Mouse (Mus musculus) midbrain, embryonic 13.5 days (tissue): ENCODE measurements around the gene Mt1. TPM values are rescaled to one million over a fixed set of nuclear protein-coding genes. Genes with fewer than 3 reads are reported as not detected.
A peak's percentile ranks its signal among the peaks of the same experiment; 100 is the strongest.

ENCODE experiments used
- ATAC-seq: fragments of 200-750 bp; cut with Nextera tagmentation; 2 replicates; pipeline ENCODE4 v1.8.0; 2017; ENCODE audit warnings: mild to moderate bottlenecking, moderate TSS enrichment, moderate library complexity
- H3K27ac ChIP-seq: fragments of 300-500 bp; sonication (generic); 2 replicates; pipeline ENCODE4 v1.5.1; 2015; ENCODE audit warnings: inconsistent platforms, mild to moderate bottlenecking, moderate library complexity
- H3K27me3 ChIP-seq: fragments of 300-500 bp; sonication (generic); 2 replicates; pipeline ENCODE4 v1.6.1; 2015; ENCODE audit warnings: mild to moderate bottlenecking, inconsistent platforms
- H3K36me3 ChIP-seq: fragments of 300-500 bp; sonication (generic); 2 replicates; pipeline ENCODE4 v1.6.1; 2015; ENCODE audit warnings: mild to moderate bottlenecking, inconsistent platforms
- H3K4me1 ChIP-seq: fragments of 300-500 bp; sonication (generic); replicated peaks from 2 replicates; pipeline ENCODE4 v1.6.1; 2015; ENCODE audit warnings: inconsistent platforms
- H3K4me2 ChIP-seq: fragments of 300-500 bp; sonication (generic); replicated peaks from 2 replicates; pipeline ENCODE4 v1.6.1; 2015; ENCODE audit warnings: moderate library complexity, mild to moderate bottlenecking, inconsistent platforms
- H3K4me3 ChIP-seq: fragments of 300-500 bp; sonication (generic); replicated peaks from 2 replicates; pipeline ENCODE4 v1.5.1; 2015; ENCODE audit warnings: mild to moderate bottlenecking, inconsistent platforms
- H3K9ac ChIP-seq: fragments of 300-500 bp; sonication (generic); replicated peaks from 2 replicates; pipeline ENCODE4 v1.6.1; 2015; ENCODE audit warnings: mild to moderate bottlenecking, inconsistent platforms
- H3K9me3 ChIP-seq: fragments of 300-500 bp; sonication (generic); 2 replicates; pipeline ENCODE4 v1.6.1; 2016; ENCODE audit warnings: mild to moderate bottlenecking, inconsistent platforms
- WGBS: fragments of 180-500 bp; shearing (Covaris S2); methylation state at CpG from one replicate; pipeline ENCODE4 v1.1.7; 2015; 5-methylcytosine and 5-hydroxymethylcytosine counted together
- polyA plus RNA-seq: library from polyadenylated mRNA; unstranded; fragments of >200 nt; fragmentation: Nextera tagmentation; extraction: Ambion mirVana; gene quantifications from 2 replicates; pipeline ENCODE4 v1.2.1, GENCODE M21; 2015

The Mt1 gene
- polyA plus RNA-seq, 1 experiment from 2014 or later: 30.3 TPM

- Histone ChIP-seq H3K4me3 (no peak overlapping the region), H3K36me3 (no peaks in the 10 kb centered on the region), H3K9ac (no peak overlapping the region), H3K9me3 (no peaks in the 10 kb centered on the region), H3K4me1 (peaks cover 35% of the 10 kb centered on the region), H3K27ac (no peak overlapping the region), H3K4me2 (no peak overlapping the region), H3K27me3 (peaks cover 98% of the 10 kb centered on the region)
- ATAC-seq: no peak
- 21% methylated on average over 7 of the region's 7 CpGs for WGBS
Measured at GRCm38 (mm10) chr8:94174619-94175213, 4.2 kb upstream of the Mt1 start.

GRCm38 (mm10) chr8:94177716-94178390, 1.0 kb upstream of the Mt1 start:
- Histone ChIP-seq H3K9ac (no peak overlapping the region), H3K27ac (no peak overlapping the region), H3K9me3 (no peaks in the 10 kb centered on the region), H3K4me1 (peaks cover 27% of the 10 kb centered on the region), H3K4me2 (no peak overlapping the region), H3K4me3 (no peak overlapping the region), H3K27me3 (peaks cover 97% of the 10 kb centered on the region), H3K36me3 (no peaks in the 10 kb centered on the region)
- WGBS: 67% methylated on average over 7 of the region's 7 CpGs
- ATAC-seq: no peak

- no peak for ATAC-seq
- Histone ChIP-seq H3K9ac (peak overlapping the region; percentile 34), H3K36me3 (no peaks in the 10 kb centered on the region), H3K27ac (no peak overlapping the region), H3K9me3 (no peaks in the 10 kb centered on the region), H3K4me3 (peak overlapping the region; percentile 40), H3K27me3 (peaks cover 97% of the 10 kb centered on the region), H3K4me2 (peak overlapping the region; percentile 65), H3K4me1 (peaks cover 28% of the 10 kb centered on the region)
- WGBS: 3% methylated on average over 25 of the region's 25 CpGs
Measured at GRCm38 (mm10) chr8:94179713-94180560, 1.1 kb downstream of the Mt1 start.

DNA sequence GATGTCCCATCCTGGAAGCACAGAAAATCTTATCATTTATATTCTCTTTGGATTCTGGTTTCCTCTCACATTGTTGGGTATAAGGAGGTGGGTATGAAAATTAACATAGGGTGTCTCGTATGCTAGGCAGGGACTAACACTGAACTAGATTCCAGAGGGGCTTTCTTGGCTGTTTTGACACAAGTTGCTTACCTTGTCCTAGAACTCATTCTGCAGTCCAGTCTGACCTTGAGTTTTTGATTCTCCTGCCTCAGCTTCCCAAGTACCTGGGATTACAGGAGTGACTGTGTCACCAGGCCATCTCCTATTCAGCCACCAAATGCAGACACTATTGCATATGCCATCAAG, 1.7 kb downstream of the Mt1 start:
- no peaks in the 10 kb centered on the region for H3K36me3 ChIP-seq
- no peak for ATAC-seq

DNA sequence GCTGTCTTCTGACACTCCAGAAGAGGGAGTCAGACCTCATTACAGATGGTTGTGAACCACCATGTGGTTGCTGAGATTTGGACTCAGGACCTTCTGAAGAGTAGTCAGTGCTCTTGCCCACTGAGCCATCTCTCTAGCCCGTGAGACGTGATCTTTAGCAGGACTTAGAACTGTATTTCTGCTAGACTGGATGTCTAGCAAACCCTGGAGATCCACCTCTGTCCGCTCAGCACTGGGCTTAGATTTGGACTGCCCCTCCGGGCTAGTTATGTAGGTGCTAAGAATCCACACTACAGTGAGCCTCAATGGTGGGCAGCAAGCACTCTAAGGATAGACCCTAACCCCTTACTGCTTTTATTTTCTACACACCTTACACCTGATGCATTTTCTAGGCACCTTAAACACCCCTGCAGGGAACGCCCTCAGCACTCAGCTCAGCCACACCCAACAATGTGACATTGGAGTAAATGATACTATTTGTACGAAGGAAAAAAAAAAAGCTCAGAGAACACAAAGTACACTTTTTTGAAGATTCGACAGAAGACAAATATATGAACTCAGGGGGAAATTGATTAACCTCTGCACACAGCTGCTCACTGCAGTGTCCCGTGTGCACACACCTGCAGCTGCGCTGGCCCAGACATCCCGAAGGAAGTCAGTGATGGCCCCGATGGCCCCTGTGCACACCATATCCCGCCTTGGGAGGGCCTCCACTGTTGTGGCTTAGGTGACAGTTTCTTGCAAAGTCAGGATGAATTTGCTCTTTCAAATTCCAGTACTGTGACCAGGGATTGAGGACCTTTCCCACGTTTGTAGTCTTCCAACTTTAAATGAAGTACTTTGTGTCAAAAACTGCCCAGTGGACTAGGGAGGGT, 3.4 kb downstream of the Mt1 start:
- 67% methylated on average over 13 of the region's 13 CpGs for WGBS
- Histone ChIP-seq H3K27me3 (peaks cover 95% of the 10 kb centered on the region), H3K4me1 (peaks cover 39% of the 10 kb centered on the region), H3K9ac (no peak overlapping the region), H3K4me3 (no peak overlapping the region), H3K27ac (no peak overlapping the region), H3K36me3 (no peaks in the 10 kb centered on the region), H3K4me2 (peak overlapping the region; percentile 36; the same call in 1 of the 2 replicates), H3K9me3 (no peaks in the 10 kb centered on the region)
- ATAC-seq: no peak

More for the DNA sequence above, 1.7 kb downstream of the Mt1 start:
- Histone ChIP-seq H3K27me3 (peaks cover 95% of the 10 kb centered on the region), H3K9me3 (no peaks in the 10 kb centered on the region), H3K4me3 (no peak overlapping the region; the same call in 1 of the 2 replicates), H3K4me2 (no peak overlapping the region), H3K27ac (no peak overlapping the region), H3K4me1 (peaks cover 28% of the 10 kb centered on the region), H3K9ac (no peak overlapping the region)
- WGBS: 87% methylated on average over 1 of the region's 1 CpGs

DNA sequence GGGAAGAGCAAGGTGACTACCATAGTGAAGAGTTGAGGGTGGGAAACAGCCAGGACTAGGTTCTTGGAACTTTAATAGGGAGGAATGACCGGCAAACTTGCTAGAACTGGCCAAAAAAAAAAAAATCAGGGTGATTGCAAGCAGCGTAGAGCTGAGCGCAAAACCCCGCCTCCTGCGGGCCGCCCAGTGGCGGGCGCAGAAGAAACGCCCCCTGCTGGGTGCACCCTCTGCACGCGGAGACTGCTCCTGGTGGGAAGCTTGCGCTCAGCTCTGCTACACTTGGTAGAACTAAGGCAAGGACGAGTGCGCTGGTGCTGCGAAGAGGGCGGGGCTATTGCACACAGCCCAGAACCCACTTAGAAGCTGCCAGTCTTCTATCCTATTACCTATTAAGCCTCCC, 4.2 kb downstream of the Mt1 start:
- peak; percentile 49; the same call in 1 of the 2 replicates for ATAC-seq
- peaks cover 97% of the 10 kb centered on the region for H3K27me3 ChIP-seq
- H3K9me3 ChIP-seq: no peaks in the 10 kb centered on the region
- no peak overlapping the region; the same call in 1 of the 2 replicates for H3K9ac ChIP-seq
- WGBS: 1% methylated on average over 16 of the region's 16 CpGs
- H3K27ac ChIP-seq: no peak overlapping the region
- H3K4me2 ChIP-seq: peak overlapping the region; percentile 36
- H3K4me1 ChIP-seq: peaks cover 45% of the 10 kb centered on the region
- H3K4me3 ChIP-seq: peak overlapping the region; percentile 13
- no peaks in the 10 kb centered on the region for H3K36me3 ChIP-seq

- H3K27ac ChIP-seq: no peak overlapping the region
- no peaks in the 10 kb centered on the region for H3K36me3 ChIP-seq
- no peaks in the 10 kb centered on the region for H3K9me3 ChIP-seq
- H3K27me3 ChIP-seq: peaks cover 87% of the 10 kb centered on the region
- H3K9ac ChIP-seq: no peak overlapping the region
- no peak for ATAC-seq
- no peak overlapping the region for H3K4me2 ChIP-seq
- H3K4me1 ChIP-seq: peaks cover 35% of the 10 kb centered on the region
- H3K4me3 ChIP-seq: no peak overlapping the region
- WGBS: 27% methylated on average over 12 of the region's 12 CpGs
Measured at GRCm38 (mm10) chr8:94184357-94184843, 5.5 kb downstream of the Mt1 start.

GRCm38 (mm10) chr8:94185791-94186190, 6.9 kb downstream of the Mt1 start:
- no peaks in the 10 kb centered on the region for H3K36me3 ChIP-seq
- WGBS: 71% methylated on average over 6 of the region's 6 CpGs
- ATAC-seq: no peak

DNA sequence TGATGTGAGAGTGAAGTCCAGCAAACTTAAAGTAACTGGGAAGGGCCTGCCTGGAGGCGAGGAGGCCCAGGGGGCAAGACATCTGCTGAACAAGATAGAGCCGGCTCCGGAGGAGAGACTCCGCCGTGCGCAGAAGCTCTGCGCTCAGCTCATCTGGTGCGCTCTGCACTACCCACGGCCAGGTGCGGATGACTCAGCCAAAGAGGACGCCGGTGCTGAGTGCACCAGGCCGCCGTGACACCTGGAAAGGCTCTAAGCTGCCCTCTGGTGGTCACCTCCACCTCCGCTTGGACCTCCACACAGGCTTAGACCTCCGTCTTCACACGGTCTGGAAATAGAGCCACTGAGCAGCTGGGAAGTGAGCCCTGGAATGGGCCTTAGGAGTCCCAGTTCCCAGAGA, 7.7 kb downstream of the Mt1 start:
- peaks cover 67% of the 10 kb centered on the region for H3K27me3 ChIP-seq
- H3K27ac ChIP-seq: no peak overlapping the region

More at GRCm38 (mm10) chr8:94185791-94186190, 6.9 kb downstream of the Mt1 start:
- Histone ChIP-seq H3K4me3 (no peak overlapping the region), H3K9ac (no peak overlapping the region), H3K4me2 (no peak overlapping the region), H3K27me3 (peaks cover 73% of the 10 kb centered on the region), H3K4me1 (peaks cover 27% of the 10 kb centered on the region), H3K27ac (no peak overlapping the region), H3K9me3 (no peaks in the 10 kb centered on the region)

DNA sequence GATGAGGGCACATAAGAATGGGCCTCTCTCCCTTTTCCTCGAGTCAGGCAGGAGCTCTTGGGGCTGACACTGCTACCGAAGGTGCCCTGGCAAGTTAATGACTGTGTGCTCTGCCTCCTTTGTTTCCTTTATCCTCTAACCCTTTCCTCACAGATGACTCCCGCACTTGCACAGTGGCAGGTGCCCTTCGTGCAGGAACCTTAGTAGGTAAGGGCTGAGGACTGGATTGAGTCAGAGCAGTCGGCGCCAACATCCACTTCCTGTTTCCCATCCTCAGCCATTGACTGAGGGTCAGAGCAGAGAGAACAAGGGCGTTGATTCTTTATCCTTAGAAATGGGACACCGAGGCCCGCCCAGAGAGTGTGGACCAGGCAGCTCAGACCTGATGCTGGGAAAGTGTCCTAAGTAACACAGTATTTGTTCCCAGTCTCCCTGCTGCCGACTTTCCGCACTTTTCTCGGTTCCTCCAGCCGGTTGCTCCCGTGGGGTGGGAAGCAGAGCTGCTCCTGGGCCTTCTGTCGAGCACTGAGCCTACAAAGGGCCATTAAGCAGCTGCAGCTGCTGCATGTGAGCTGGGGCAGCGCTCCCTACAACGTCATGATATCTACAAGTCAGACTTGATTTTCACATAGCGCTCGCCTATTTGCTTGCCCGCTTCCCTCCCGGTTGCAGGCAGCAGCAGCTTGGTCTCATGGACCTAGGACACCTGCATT, 8.6 kb downstream of the Mt1 start:
- Histone ChIP-seq H3K4me3 (no peak overlapping the region), H3K27ac (no peak overlapping the region), H3K9me3 (no peaks in the 10 kb centered on the region), H3K9ac (0 out of 2 replicates have a peak overlapping the region, but pooled peaks have one; percentile 10), H3K4me1 (peaks cover 30% of the 10 kb centered on the region), H3K27me3 (peaks cover 58% of the 10 kb centered on the region), H3K4me2 (peak overlapping the region; percentile 22; the same call in 1 of the 2 replicates), H3K36me3 (no peaks in the 10 kb centered on the region)
- no peak for ATAC-seq
- WGBS: 27% methylated on average over 21 of the region's 21 CpGs

More for the DNA sequence above, 7.7 kb downstream of the Mt1 start:
- Histone ChIP-seq H3K4me2 (peak overlapping the region; percentile 22; the same call in 1 of the 2 replicates), H3K36me3 (no peaks in the 10 kb centered on the region), H3K4me1 (peaks cover 30% of the 10 kb centered on the region), H3K9ac (no peak overlapping the region), H3K9me3 (no peaks in the 10 kb centered on the region), H3K4me3 (no peak overlapping the region)
- ATAC-seq: peak; percentile 55; the same call in 1 of the 2 replicates
- WGBS: 3% methylated on average over 17 of the region's 17 CpGs
